Mouse (Mus musculus) ES-E14 (cell line): Measurements from ENCODE around the gene A730009L09Rik.

Experiments used
- CHD2 ChIP-seq: IDR thresholded peaks from 2 replicates; pipeline ENCODE4 v1.6.1; 2014; ENCODE audit warnings: mild to moderate bottlenecking, low read depth, low read length, inconsistent platforms
- ZC3H11A ChIP-seq: IDR thresholded peaks from 2 replicates; pipeline ENCODE4 v1.6.1; 2012; ENCODE audit warnings: low read depth, mild to moderate bottlenecking, inconsistent platforms, low read length, borderline replicate concordance

GRCm38 (mm10) chr16:84468898-84469297 is 46.0 kb upstream of the A730009L09Rik start:
- TF ChIP-seq CHD2 (no peak), ZC3H11A (no peak; the same call in 1 of the 2 replicates)
